Mouse (Mus musculus) hindbrain, postnatal 0 days (tissue): ENCODE measurements around the gene Otx2. TPM values are rescaled to one million over a fixed set of nuclear protein-coding genes. Genes with fewer than 3 reads are reported as not detected.

Experiments
- ATAC-seq: fragments of 200-750 bp; cut with Nextera tagmentation; 2 replicates; pipeline ENCODE4 v1.8.0; 2017; ENCODE audit warnings: mild to moderate bottlenecking, moderate TSS enrichment, moderate library complexity
- DNase-seq: peaks from one replicate; pipeline ENCODE4 v3.0.0-alpha.2; 2015; ENCODE audit warnings: low spot score
- H3K27ac ChIP-seq: fragments of 300-500 bp; sonication (generic); 2 replicates; pipeline ENCODE4 v1.5.1; 2014; ENCODE audit warnings: mild to moderate bottlenecking
- H3K27me3 ChIP-seq: fragments of 300-500 bp; sonication (generic); 2 replicates; pipeline ENCODE4 v1.6.1; 2014; ENCODE audit warnings: low read length, mixed read lengths; ENCODE audit not compliant: insufficient read depth
- H3K36me3 ChIP-seq: fragments of 300-500 bp; sonication (generic); 2 replicates; pipeline ENCODE4 v1.6.1; 2014; ENCODE audit warnings: low read length, mixed read lengths; ENCODE audit not compliant: insufficient read depth
- H3K4me1 ChIP-seq: fragments of 300-500 bp; sonication (generic); 2 replicates; pipeline ENCODE4 v1.6.1; 2014; ENCODE audit warnings: antibody characterized with exemption, low read length, mixed read lengths; ENCODE audit not compliant: insufficient read depth
- H3K4me2 ChIP-seq: fragments of 300-500 bp; sonication (generic); 2 replicates; pipeline ENCODE4 v1.6.1; 2014; ENCODE audit warnings: low read depth, mild to moderate bottlenecking, low read length, moderate library complexity, mixed read lengths
- H3K4me3 ChIP-seq: fragments of 300-500 bp; sonication (generic); 2 replicates; pipeline ENCODE4 v1.5.1; 2014; ENCODE audit warnings: low read length
- H3K9ac ChIP-seq: fragments of 300-500 bp; sonication (generic); replicated peaks from 2 replicates; pipeline ENCODE4 v1.6.1; 2014; ENCODE audit warnings: mild to moderate bottlenecking, low read length, moderate library complexity, mixed read lengths
- H3K9me3 ChIP-seq: fragments of 300-500 bp; sonication (generic); 2 replicates; pipeline ENCODE4 v1.6.1; 2016; ENCODE audit warnings: low read length, mixed read lengths
- CTCF ChIP-seq: IDR thresholded peaks from 2 replicates; pipeline ENCODE4 v1.5.1; 2016; ENCODE audit warnings: antibody characterized with exemption, control low read depth, low read depth
- WGBS: fragments of 180-500 bp; shearing (Covaris S2); extraction: QIAGEN DNeasy Blood & Tissue Kit; methylation state at CpG from one replicate; pipeline ENCODE4 v1.1.7; 2014; 5-methylcytosine and 5-hydroxymethylcytosine counted together
- polyA plus RNA-seq: library from polyadenylated mRNA; unstranded; fragments of >200 nt; fragmentation: Nextera tagmentation; extraction: Ambion mirVana; gene quantifications from 2 replicates; pipeline ENCODE4 v1.2.1, GENCODE M21; 2015
- total RNA-seq: library from RNA; depleted of rRNA; stranded (reverse); fragments of >200 nt; gene quantifications from 2 replicates; pipeline ENCODE4 v1.2.3, GENCODE M21; 2014

Gene Otx2
- total and polyA plus RNA-seq, 2 experiments from 2014 or later: 33.2 to 48.4 TPM

- H3K27ac ChIP-seq: peak overlapping the region; percentile 52
- ATAC-seq (no peak), DNase-seq (no peak)
- peak overlapping the region; percentile 6; the same call in 1 of the 2 replicates for H3K9ac ChIP-seq
- peaks cover 62% of the 10 kb centered on the region for H3K27me3 ChIP-seq
- no peaks in the 10 kb centered on the region for H3K9me3 ChIP-seq
- peak overlapping the region; percentile 44 for H3K4me2 ChIP-seq
- 6% methylated on average over 18 of the region's 18 CpGs for WGBS
- no peaks in the 10 kb centered on the region for H3K4me1 ChIP-seq
- H3K4me3 ChIP-seq: 0 out of 2 replicates have a peak overlapping the region, but pooled peaks have one; percentile 3
- H3K36me3 ChIP-seq: no peaks in the 10 kb centered on the region
- TF ChIP-seq CTCF: no peak
Measured at GRCm38 (mm10) chr14:48669541-48670257, 3.9 kb downstream of the Otx2 start.

DNA sequence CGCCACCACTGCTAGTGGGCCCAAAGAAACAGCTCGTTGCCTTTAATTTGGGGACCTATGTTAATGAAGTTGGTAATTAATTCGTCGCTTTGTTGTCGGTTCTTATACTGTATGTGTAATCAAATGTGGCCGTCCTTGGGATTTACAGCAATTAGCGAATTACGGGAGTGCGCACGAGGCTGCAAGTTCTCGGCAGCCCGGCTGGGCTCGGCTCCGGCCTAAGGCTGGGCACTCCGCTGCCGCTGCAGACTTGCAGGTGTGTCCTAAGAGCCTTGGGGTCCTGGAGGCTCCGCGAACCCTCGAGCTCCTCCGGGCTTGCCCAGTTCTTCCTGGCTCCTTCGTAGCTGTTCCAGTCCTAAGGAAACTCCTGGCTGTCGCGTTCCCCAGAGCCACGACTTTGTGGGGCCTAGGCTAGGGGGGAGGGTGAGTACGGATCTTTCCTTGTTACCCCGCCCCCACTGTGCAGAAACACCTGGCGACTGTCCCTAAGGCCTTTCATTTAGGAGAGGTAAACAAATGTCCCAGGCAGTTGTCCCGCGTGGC is 4.8 kb downstream of the Otx2 start:
- no peak for DNase-seq
- Histone ChIP-seq H3K27me3 (peaks cover 54% of the 10 kb centered on the region), H3K4me3 (peak overlapping the region; percentile 17), H3K4me1 (no peaks in the 10 kb centered on the region), H3K27ac (peak overlapping the region; percentile 62), H3K36me3 (no peaks in the 10 kb centered on the region), H3K4me2 (peak overlapping the region; percentile 44), H3K9me3 (no peaks in the 10 kb centered on the region), H3K9ac (no peak overlapping the region; the same call in 1 of the 2 replicates)
- no peak for ATAC-seq
- TF ChIP-seq CTCF: no peak
- WGBS: under 1% methylated on average over 29 of the region's 29 CpGs

- WGBS: 3% methylated on average over 11 of the region's 11 CpGs
- Histone ChIP-seq H3K9ac (no peak overlapping the region), H3K27ac (peak overlapping the region; percentile 54), H3K4me3 (peak overlapping the region; percentile 40; the same call in 1 of the 2 replicates), H3K4me2 (peak overlapping the region; percentile 44), H3K36me3 (no peaks in the 10 kb centered on the region), H3K27me3 (peaks cover 55% of the 10 kb centered on the region), H3K9me3 (no peaks in the 10 kb centered on the region), H3K4me1 (no peaks in the 10 kb centered on the region)
- DNase-seq (no peak), ATAC-seq (no peak)
- no peak for TF ChIP-seq CTCF
Measured at GRCm38 (mm10) chr14:48668051-48668481, 5.6 kb downstream of the Otx2 start.

DNA sequence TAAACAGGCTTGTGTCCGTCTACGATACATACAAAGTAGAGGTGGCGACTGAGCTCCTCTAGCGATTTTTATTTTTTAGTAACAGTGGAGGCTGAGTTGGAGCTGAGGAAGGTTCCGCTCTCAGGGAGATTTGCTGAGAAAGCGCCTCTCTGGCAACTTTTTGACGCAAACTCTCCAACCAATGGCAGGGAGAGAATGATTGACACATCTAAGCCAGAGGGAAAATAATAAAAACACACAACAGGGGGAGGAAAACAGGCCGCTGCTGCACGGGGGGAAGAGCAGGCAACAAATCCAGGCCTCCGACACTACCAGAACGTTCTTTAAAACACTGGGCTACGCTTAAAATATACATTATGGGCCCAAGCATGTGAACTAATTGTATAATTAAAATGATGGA is 6.2 kb downstream of the Otx2 start:
- Histone ChIP-seq H3K4me2 (peak overlapping the region; percentile 44), H3K9me3 (no peaks in the 10 kb centered on the region), H3K9ac (no peak overlapping the region; the same call in 1 of the 2 replicates), H3K36me3 (no peaks in the 10 kb centered on the region), H3K4me1 (no peaks in the 10 kb centered on the region), H3K27ac (peak overlapping the region; percentile 54; the same call in 1 of the 2 replicates), H3K4me3 (peak overlapping the region; percentile 40), H3K27me3 (peaks cover 54% of the 10 kb centered on the region)
- DNase-seq (peak; percentile 71), ATAC-seq (peak; percentile 36; the same call in 1 of the 2 replicates)
- no peak for TF ChIP-seq CTCF
- WGBS: 1% methylated on average over 12 of the region's 12 CpGs

DNA sequence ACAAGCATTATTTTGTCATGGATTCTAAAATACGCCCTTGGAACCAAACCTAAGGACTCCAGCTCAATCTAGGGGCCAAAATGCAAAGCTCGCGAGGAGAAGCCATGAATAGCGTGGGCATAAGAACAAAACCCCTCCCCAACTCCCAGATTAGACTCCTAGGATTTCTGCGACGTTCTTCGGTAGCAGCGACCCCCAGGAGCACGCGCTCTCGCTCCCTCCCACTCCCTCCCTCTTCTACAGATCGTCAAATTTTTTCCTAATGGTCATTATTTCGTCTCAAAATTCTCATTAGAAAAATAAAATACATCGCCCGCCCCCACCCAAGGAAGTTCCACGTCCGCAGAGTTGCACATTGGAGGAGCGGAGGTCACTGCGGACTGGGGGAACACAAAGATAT is 6.8 kb downstream of the Otx2 start:
- Histone ChIP-seq H3K4me3 (peak overlapping the region; percentile 40), H3K27ac (peak overlapping the region; percentile 54), H3K4me2 (peak overlapping the region; percentile 44; the same call in 1 of the 2 replicates), H3K36me3 (no peaks in the 10 kb centered on the region), H3K9me3 (no peaks in the 10 kb centered on the region), H3K4me1 (no peaks in the 10 kb centered on the region), H3K9ac (peak overlapping the region; percentile 47), H3K27me3 (peaks cover 56% of the 10 kb centered on the region)
- WGBS: 1% methylated on average over 19 of the region's 19 CpGs
- DNase-seq (no peak), ATAC-seq (no peak)
- TF ChIP-seq CTCF: no peak

DNA sequence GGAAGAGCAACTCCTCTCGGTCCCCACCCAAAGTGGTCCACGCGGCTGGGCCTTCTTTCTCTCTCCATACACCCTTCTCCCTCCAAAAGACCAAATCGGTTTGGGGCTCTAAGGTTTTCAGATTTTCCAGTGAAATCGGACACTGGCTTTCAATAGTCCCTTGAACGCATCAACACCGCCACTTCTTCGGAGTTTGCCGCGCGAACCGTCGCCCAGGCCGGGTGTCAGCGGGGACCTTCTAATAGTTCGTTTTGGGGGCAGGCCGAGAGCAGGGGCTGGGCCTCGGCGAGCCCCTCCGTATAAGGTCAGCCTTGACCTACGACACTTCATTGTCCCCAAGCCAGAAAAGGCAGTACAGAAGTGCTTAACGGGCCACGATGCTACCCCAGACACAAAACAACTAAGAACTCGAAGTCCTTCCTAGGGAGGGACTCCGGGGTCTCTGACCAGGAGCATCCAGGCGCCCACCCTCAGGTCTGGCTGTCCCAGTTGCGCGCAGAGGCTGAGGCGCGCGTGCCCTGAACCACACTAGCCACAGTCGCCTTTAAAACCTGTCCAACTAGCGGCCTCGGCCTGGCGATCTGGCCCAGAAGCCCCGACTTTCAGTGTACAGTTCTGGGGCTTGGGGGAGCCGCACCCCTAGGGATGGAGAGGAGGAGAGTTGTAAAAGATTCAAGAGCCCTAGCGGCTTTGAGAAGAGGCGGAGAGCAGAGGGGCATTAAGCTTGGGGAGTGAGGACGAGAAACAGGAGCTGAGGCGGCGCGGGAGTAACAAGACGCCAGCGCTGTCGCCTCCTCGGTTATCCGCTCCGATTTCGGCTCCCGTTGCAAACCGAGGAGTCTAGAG is 7.6 kb downstream of the Otx2 start:
- H3K36me3 ChIP-seq: no peaks in the 10 kb centered on the region
- peak overlapping the region; percentile 40 for H3K4me3 ChIP-seq
- no peaks in the 10 kb centered on the region for H3K9me3 ChIP-seq
- H3K9ac ChIP-seq: peak overlapping the region; percentile 47
- H3K4me2 ChIP-seq: peak overlapping the region; percentile 40
- DNase-seq (no peak), ATAC-seq (0 out of 2 replicates have a peak, but pooled peaks have one; percentile 30)
- TF ChIP-seq CTCF: no peak
- H3K27me3 ChIP-seq: peaks cover 54% of the 10 kb centered on the region
- WGBS: under 1% methylated on average over 52 of the region's 52 CpGs
- H3K4me1 ChIP-seq: no peaks in the 10 kb centered on the region
- peak overlapping the region; percentile 54 for H3K27ac ChIP-seq
